Mouse (Mus musculus) right cerebral cortex, postnatal 36 days (tissue): ENCODE results near the gene Fhit.

ENCODE experiments used
- DNase-seq, 2 experiments: peaks; one replicate each; pipeline ENCODE4 v3.0.0; 2022; ENCODE audit warnings: low spot score in 2 of 2, mixed read lengths in 1 of 2

Fhit gene

DNA sequence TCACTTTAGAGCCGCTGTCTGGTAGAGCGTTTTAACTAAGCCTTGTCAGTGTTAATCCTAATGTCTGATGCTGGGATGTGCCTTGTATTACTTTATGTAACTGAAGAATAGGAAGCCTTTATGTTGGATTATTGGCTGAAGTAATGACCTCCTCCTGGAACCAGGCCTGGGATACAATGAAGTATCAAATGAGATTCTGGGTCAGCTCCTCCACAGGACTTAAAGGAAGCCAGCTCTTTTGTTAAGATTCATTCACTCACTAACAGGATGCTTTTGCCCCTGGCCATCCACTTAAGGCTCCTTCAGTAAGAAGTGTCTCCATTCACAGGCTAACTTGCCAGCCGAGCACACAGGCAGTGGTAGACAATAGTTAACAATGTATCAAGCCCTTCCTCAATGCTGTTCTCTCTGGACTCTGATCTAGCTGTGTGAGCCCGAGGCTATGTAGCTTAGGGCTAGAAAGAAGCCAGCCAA is 1466.6 kb downstream of the Fhit start:
- DNase-seq = no peak

DNA sequence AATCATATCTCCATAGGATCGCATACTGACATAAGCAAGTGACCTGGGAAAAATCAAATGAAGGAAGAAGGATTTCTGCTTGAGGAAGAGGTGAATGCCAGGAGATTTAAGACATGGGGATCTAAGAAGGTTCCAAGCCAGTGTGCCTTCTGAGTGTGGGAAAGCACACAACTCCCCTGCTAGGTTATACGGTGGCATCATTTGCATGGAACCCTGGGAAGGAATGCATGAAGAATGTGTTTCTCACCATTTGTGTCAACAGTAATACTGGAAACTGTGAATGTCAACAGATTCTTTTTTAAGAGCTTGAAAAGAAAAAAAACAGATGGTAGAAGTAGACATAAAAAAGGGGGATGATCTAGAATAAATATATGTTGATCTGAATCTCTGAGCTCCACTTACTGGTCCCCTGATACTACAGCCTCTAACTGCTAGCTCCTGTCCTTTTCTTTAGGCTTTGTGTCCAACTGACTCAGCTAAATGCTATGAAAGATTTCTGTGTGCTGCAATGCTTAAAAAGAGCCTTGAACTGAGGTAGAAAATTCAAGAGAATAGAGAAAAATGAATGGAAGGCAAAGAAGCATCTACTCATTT is 1473.1 kb downstream of the Fhit start:
- no peak for DNase-seq

GRCm38 (mm10) chr14:9684362-9684761 is 1477.5 kb downstream of the Fhit start:
- no peak for DNase-seq

GRCm38 (mm10) chr14:9672728-9673127 is 1489.1 kb downstream of the Fhit start:
- DNase-seq = no peak

GRCm38 (mm10) chr14:9671776-9672175 is 1490.1 kb downstream of the Fhit start:
- DNase-seq = no peak

- no peak for DNase-seq
Measured at GRCm38 (mm10) chr14:9669766-9670165, 1492.1 kb downstream of the Fhit start.

- no peak for DNase-seq
Measured at GRCm38 (mm10) chr14:9658445-9658844, 1503.4 kb downstream of the Fhit start.

DNA sequence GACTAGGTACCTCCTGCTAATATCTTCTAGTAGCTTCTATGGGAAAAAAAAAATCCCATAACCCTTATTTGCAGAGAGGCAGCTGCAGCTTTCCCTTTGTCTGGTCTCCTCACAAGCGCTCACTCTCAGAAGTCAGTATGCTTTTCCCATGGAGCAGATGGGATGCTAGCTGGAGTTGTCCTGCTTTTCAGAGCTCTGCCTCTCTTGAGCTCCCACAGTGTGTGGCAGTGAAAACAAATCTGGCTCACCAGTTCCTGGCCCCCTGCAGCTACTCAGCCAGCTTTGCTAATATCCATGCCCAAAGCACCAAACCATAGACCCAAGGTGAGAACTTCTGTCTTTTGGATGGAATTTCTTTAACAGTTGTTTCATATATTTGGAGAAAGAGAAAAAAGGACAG is 1510.4 kb downstream of the Fhit start:
- DNase-seq = no peak

DNA sequence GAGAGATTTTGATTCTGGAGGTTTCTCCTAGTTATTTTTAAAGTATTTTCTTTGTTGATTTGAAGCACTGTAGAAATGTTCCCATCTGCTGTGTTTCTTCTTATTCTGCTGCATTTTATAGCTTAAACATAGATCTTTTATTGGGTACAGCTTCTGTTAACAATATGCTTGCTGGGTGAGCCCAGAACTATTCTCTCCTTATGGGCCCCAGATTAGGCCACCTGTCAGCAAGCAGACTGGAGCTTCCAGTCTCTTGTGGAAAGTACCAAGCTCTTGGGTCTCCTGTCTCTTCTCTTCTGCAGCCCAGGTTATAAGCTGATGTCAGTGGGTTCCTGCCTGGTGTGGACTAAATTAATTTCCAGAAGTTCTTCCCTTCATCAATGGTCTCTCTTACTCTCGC is 1513.4 kb downstream of the Fhit start:
- DNase-seq = peak in 1 of 2 experiments; percentile 12

DNA sequence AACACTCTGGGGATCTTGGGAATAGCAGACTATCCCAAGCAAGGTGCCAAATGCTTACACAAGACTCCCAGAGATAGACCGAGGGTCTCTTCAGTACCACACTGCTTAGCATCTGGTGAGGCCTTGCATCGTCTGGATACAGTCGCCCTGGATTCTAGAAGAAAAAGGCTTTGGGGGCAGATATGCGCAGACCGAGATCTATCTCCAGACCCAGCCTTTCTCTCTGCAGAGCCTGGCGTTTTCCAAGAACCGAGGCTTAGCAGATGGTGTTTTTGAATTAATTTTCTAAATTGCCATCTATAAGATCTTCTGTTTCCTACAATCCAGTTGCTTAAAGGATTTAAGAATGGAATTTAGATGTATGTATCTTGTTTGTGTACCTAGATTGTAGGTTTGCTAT is 1515.6 kb downstream of the Fhit start:
- no peak for DNase-seq

GRCm38 (mm10) chr14:9644216-9645166 is 1517.3 kb downstream of the Fhit start:
- no peak for DNase-seq

DNA sequence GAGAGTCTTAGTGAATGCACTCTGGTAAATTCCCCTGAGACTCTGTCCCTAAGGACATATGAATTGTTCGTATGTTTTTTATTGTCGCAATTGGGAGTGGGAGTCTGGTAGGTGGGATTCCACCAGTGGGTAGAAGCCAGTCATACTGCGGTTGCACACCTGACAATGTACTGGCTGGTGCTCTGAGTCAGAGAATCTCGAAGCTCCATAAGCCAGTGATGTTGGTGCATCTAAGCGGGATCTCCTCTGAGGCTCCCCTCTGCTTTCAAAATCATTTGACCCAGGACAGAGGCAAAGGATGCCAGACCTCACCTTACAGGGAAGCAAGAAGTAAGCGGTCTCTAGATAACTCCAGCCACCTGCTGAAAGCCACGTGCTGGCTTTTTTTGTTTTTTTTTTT is 1518.1 kb downstream of the Fhit start:
- DNase-seq = no peak

GRCm38 (mm10) chr14:9642628-9643027 is 1519.2 kb downstream of the Fhit start:
- no peak for DNase-seq

GRCm38 (mm10) chr14:9642068-9642467 is 1519.8 kb downstream of the Fhit start:
- no peak for DNase-seq

DNA sequence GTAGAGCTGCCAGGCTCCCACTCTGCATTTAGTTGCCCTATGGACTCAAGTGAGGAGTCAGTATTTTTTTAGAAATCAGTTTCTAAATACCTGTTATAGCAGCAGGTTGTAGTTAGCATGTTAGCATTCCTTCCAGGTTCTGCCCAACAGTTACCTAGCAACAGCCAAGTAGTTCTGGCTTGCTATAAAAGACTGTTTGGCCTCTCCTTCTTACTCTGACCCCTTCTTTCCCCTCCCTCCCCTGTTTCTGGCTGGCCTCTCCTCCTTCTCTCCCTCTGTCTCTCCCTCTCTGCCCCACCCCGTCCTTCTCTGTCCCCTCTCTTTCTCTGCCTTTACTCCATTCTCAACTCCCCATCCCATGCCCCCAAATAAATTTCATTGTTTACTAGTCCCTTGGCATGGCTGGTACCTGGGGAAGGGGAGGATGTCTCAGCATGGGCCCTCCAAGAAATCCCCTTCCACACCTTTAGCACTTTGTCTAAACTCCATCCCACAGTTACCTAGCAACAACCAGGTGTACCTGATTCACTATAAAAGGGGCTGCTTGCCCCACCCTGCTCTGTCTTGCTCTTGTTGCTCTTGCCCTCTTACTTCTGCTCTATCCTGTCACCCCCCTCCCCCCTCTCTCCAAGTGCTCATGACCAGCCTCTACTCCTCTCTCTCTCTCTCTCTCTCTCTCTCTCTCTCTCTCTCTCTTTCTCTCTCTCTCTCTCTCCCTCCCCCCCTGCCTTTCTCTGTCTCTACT is 1527.4 kb downstream of the Fhit start:
- no peak for DNase-seq

DNA sequence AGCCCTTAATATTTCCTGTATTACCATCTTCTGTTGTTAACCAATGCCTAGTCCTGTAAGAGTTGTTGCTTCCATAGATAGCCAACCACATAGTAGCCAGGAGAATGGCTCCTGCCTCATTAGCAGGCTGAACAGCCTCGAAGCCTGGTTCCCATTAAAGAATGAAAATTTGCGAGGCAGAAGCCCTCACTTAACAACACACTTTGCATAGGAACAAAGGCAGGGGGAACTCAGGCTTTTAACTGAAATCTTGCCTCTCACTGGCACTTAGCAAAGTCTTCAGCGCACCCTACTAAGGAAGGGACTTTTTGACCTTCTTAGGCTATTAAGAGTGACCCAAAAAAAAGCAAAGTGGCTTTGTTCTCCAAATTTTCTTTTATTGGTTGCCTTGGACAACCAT is 1529.3 kb downstream of the Fhit start:
- no peak for DNase-seq

DNA sequence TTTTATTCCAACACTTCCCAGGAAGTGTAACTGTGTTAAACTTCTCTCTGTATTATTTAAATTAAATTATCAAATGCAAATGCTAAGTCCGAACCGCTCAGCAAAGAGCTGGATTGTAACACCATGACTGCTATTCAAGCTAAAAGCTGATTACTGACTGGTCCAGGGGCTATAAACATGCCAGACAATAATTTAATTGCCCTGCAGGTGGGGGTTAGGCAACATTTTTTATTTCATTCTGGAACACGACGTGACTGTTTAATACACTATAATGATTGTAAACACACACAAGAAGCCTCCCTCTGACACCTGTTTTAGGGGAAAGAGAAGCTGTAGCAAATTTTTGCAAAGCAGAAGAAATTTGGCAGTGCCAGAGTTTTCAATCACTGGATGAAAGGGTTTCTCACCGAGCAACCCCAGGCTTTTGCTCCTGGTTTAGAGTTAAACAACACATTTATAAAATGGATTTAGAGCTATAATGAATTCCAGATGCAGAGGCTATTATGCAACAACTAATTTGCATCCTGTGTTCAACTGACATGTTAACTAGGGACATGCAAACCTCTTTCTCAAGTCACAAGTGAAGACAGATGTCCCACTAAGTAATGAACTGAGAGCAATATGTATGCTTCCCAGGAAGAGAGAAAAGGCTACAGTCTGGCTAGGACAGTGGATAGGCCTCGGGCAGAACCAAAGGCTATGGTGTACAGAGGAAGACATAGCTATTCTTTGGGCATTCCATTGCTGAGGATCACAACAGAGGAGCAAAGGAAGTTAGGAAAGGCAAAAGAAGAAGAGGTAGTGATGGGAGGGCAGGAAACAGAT is 1538.4 kb downstream of the Fhit start:
- DNase-seq = no peak

GRCm38 (mm10) chr14:9620902-9621540 is 1540.8 kb downstream of the Fhit start:
- DNase-seq = no peak

DNA sequence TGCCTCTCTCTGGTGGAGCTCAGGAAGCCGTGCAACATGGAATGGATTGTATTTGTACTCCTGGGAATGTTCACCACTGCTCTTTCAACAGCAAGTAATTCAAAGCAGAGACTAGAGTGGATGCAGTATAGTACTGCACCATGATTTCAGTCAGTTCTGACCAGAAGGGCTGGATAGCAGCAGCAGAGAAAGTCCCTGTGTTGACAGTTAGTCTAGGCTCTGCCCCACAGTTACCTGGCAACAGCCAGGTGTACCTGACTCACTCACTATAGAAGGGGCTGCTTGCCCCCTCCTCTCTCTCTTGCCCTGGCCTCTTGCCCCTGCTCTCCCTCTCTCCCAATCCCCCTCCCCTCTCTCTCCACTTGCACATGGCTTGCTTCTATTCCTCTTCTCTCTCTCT is 1542.0 kb downstream of the Fhit start:
- no peak for DNase-seq

- no peak for DNase-seq
Measured at GRCm38 (mm10) chr14:9613126-9613525, 1548.7 kb downstream of the Fhit start.

GRCm38 (mm10) chr14:9609120-9609519 is 1552.7 kb downstream of the Fhit start:
- no peak for DNase-seq
